Mouse (Mus musculus) liver, embryonic 11.5 days (tissue): Measurements from ENCODE around the gene Spag4. TPM values are rescaled to one million over a fixed set of nuclear protein-coding genes. Genes with fewer than 3 reads are reported as not detected.

Source experiments
- ATAC-seq: fragments of 200-750 bp; cut with Nextera tagmentation; replicated peaks from 2 replicates; pipeline ENCODE4 v1.8.0; 2017; ENCODE audit warnings: moderate number of reproducible peaks, mild to moderate bottlenecking, moderate TSS enrichment, moderate library complexity; ENCODE audit not compliant: low FRiP score
- DNase-seq: peaks from one replicate; pipeline ENCODE4 v3.0.0-alpha.2; 2017; ENCODE audit warnings: low spot score
- H3K27ac ChIP-seq: fragments of 300-500 bp; sonication (generic); 2 replicates; pipeline ENCODE4 v1.5.1; 2014; ENCODE audit warnings: mild to moderate bottlenecking, low read depth, low read length, control low read depth
- H3K27me3 ChIP-seq: fragments of 300-500 bp; sonication (generic); replicated peaks from 2 replicates; pipeline ENCODE4 v1.6.1; 2014; ENCODE audit warnings: low read length, mixed read lengths; ENCODE audit not compliant: control insufficient read depth, insufficient read depth
- H3K36me3 ChIP-seq: fragments of 300-500 bp; sonication (generic); 2 replicates; pipeline ENCODE4 v1.6.1; 2014; ENCODE audit warnings: mild to moderate bottlenecking, low read length, moderate library complexity, mixed read lengths; ENCODE audit not compliant: control insufficient read depth, insufficient read depth
- H3K4me1 ChIP-seq: fragments of 300-500 bp; sonication (generic); replicated peaks from 2 replicates; pipeline ENCODE4 v1.6.1; 2014; ENCODE audit warnings: low read length, mixed read lengths; ENCODE audit not compliant: control insufficient read depth, insufficient read depth
- H3K4me2 ChIP-seq: fragments of 300-500 bp; sonication (generic); 2 replicates; pipeline ENCODE4 v1.6.1; 2014; ENCODE audit warnings: mild to moderate bottlenecking, control low read depth, moderate library complexity
- H3K4me3 ChIP-seq: fragments of 300-500 bp; sonication (generic); 2 replicates; pipeline ENCODE4 v1.5.1; 2014; ENCODE audit warnings: low read depth, low read length, control low read depth
- H3K9ac ChIP-seq: fragments of 300-500 bp; sonication (generic); 2 replicates; pipeline ENCODE4 v1.6.1; 2014; ENCODE audit warnings: low read depth, low read length, control low read depth
- H3K9me3 ChIP-seq: fragments of 300-500 bp; sonication (generic); 2 replicates; pipeline ENCODE4 v1.6.1; 2016; ENCODE audit warnings: low read length, inconsistent platforms, mixed read lengths; ENCODE audit not compliant: control insufficient read depth
- WGBS: fragments of 180-500 bp; shearing (Covaris S2); extraction: QIAGEN DNeasy Blood & Tissue Kit; methylation state at CpG from one replicate; pipeline ENCODE4 v1.1.7; 2014; 5-methylcytosine and 5-hydroxymethylcytosine counted together
- polyA plus RNA-seq: library from polyadenylated mRNA; unstranded; fragments of >200 nt; fragmentation: Nextera tagmentation; extraction: Ambion mirVana; gene quantifications from 2 replicates; pipeline ENCODE4 v1.2.1, GENCODE M21; 2014

The Spag4 gene
- polyA plus RNA-seq, result 4.1 and 4.7 TPM in 2 replicates

- Histone ChIP-seq H3K4me2 (peak within 1 kb of the TSS; percentile 92), H3K4me1 (peaks cover 10% of the 10 kb centered on the region), H3K9ac (peak within 1 kb of the TSS; percentile 85), H3K27me3 (no peaks in the 10 kb centered on the region), H3K27ac (peak within 1 kb of the TSS; percentile 67), H3K9me3 (no peaks in the 10 kb centered on the region), H3K4me3 (peak within 1 kb of the TSS; percentile 75), H3K36me3 (peaks cover 6% of the 10 kb centered on the region)
- under 1% methylated on average over 81 of the region's 81 CpGs for WGBS
- DNase-seq (peak; percentile 92), ATAC-seq (peak; percentile 84)
These were observed at the start of gene Spag4 for GRCm38 (mm10) chr2:156065099-156066041. TSS of gene Spag4 (plus strand) at chr2:156065175.

DNA sequence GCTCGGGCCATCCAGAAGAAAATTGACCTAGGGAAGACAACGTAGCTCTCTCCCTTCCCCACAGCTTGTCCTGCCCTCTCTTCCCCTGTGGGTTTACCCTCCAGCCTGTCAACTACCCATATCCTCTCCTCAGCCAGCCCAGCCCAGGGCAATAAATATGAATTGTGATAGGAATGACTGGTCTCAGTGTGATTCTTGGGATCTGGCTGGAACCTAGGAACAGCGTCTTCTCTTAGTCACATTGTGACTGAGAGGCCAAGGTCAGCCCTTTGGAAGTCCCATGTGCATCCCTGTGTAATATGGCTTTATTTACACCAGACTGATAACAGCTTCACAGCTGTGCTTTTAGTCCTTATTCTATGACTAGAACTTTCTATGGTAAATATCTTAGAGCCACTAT lies 46.9 kb upstream of the Spag4 start:
- peaks cover 29% of the 10 kb centered on the region for H3K36me3 ChIP-seq
- no peaks in the 10 kb centered on the region for H3K27me3 ChIP-seq
- peaks cover 27% of the 10 kb centered on the region for H3K4me1 ChIP-seq
- DNase-seq (no peak), ATAC-seq (no peak)
- 91% methylated on average over 3 of the region's 3 CpGs for WGBS
- H3K9me3 ChIP-seq, result no peaks in the 10 kb centered on the region
- no peak overlapping the region for H3K9ac ChIP-seq
- H3K4me3 ChIP-seq, result no peak overlapping the region
- H3K4me2 ChIP-seq, result no peak overlapping the region
- no peak overlapping the region for H3K27ac ChIP-seq

- Histone ChIP-seq H3K27me3 (no peaks in the 10 kb centered on the region), H3K9ac (peak overlapping the region; percentile 31; the same call in 1 of the 2 replicates), H3K36me3 (peaks cover 15% of the 10 kb centered on the region), H3K9me3 (no peaks in the 10 kb centered on the region), H3K4me3 (no peak overlapping the region), H3K4me2 (0 out of 2 replicates have a peak overlapping the region, but pooled peaks have one; percentile 4), H3K27ac (peak overlapping the region; percentile 87), H3K4me1 (peaks cover 31% of the 10 kb centered on the region)
- ATAC-seq (peak; percentile 83), DNase-seq (no peak)
- WGBS, result 47% methylated on average over 8 of the region's 8 CpGs
These were observed 43.8 kb upstream of the Spag4 start for GRCm38 (mm10) chr2:156021219-156021618.

- H3K36me3 ChIP-seq, result peaks cover 13% of the 10 kb centered on the region
- H3K9me3 ChIP-seq, result no peaks in the 10 kb centered on the region
- H3K27me3 ChIP-seq, result no peaks in the 10 kb centered on the region
- peak overlapping the region; percentile 87 for H3K27ac ChIP-seq
- DNase-seq (no peak), ATAC-seq (peak; percentile 59)
- peak overlapping the region; percentile 31; the same call in 1 of the 2 replicates for H3K9ac ChIP-seq
- no peak overlapping the region for H3K4me2 ChIP-seq
- peaks cover 31% of the 10 kb centered on the region for H3K4me1 ChIP-seq
- 67% methylated on average over 2 of the region's 2 CpGs for WGBS
- H3K4me3 ChIP-seq, result no peak overlapping the region
These were observed 43.2 kb upstream of the Spag4 start for GRCm38 (mm10) chr2:156021765-156022164.

DNA sequence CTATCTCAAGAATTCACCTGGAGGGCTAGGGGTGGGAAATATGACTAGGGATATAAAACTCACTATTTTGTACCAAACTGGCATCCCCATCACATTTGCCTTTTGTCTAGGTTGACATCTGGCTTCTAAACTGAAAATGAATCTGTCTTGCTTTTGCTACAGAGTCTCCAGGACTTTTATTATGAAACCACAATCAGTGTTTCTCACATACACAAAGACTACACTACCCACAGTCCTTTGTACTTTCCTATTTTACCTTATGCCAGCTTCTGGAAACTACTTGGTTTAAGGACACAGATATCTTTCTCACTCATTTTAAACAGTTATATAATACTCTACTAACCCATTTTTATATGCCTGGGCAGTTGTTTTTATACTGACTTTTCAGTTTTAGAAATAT lies 39.5 kb upstream of the Spag4 start:
- Histone ChIP-seq H3K4me1 (peaks cover 25% of the 10 kb centered on the region), H3K4me3 (no peak overlapping the region), H3K4me2 (no peak overlapping the region), H3K36me3 (no peaks in the 10 kb centered on the region), H3K27ac (no peak overlapping the region), H3K9ac (no peak overlapping the region), H3K27me3 (no peaks in the 10 kb centered on the region), H3K9me3 (no peaks in the 10 kb centered on the region)
- ATAC-seq (no peak), DNase-seq (no peak)

- ATAC-seq, result no peak
These were observed 25.6 kb upstream of the Spag4 start for GRCm38 (mm10) chr2:156039390-156039789.

DNA sequence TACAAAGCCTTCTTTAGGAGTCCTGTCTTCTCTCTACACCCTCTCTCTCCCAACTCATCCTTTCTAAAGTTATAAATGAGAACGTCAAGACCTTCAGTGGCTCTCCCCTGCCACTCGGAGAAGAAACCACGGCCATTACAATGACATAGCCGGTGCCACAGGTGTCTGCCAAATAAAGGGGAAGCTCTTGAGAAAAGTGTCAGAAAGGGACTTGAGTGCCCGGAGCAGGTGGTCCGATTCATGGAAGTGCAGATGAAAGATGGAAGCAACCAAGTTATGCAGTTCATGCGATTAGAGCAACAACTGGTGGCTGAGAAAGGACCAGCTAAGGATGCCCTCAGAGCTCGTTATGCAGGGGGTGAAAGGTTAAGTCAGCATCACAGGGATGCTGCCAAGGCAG lies 22.1 kb upstream of the Spag4 start:
- Histone ChIP-seq H3K27ac (no peak overlapping the region), H3K27me3 (peaks cover 14% of the 10 kb centered on the region), H3K36me3 (no peaks in the 10 kb centered on the region), H3K9ac (no peak overlapping the region), H3K4me3 (no peak overlapping the region), H3K4me1 (no peaks in the 10 kb centered on the region), H3K9me3 (no peaks in the 10 kb centered on the region), H3K4me2 (no peak overlapping the region)
- 75% methylated on average over 8 of the region's 8 CpGs for WGBS
- DNase-seq (no peak), ATAC-seq (no peak)

More at GRCm38 (mm10) chr2:156039390-156039789, 25.6 kb upstream of the Spag4 start:
- Histone ChIP-seq H3K27me3 (no peaks in the 10 kb centered on the region), H3K36me3 (no peaks in the 10 kb centered on the region), H3K9me3 (no peaks in the 10 kb centered on the region), H3K4me1 (no peaks in the 10 kb centered on the region), H3K4me3 (no peak overlapping the region), H3K9ac (no peak overlapping the region), H3K4me2 (no peak overlapping the region), H3K27ac (no peak overlapping the region)
- WGBS, result 88% methylated on average over 3 of the region's 3 CpGs
- no peak for DNase-seq

- no peaks in the 10 kb centered on the region for H3K9me3 ChIP-seq
- H3K4me1 ChIP-seq, result no peaks in the 10 kb centered on the region
- H3K27ac ChIP-seq, result no peak overlapping the region
- no peak overlapping the region for H3K4me3 ChIP-seq
- H3K27me3 ChIP-seq, result peaks cover 20% of the 10 kb centered on the region
- DNase-seq (no peak), ATAC-seq (no peak)
- 9% methylated on average over 19 of the region's 19 CpGs for WGBS
- H3K4me2 ChIP-seq, result 0 out of 2 replicates have a peak overlapping the region, but pooled peaks have one; percentile 12
- no peaks in the 10 kb centered on the region for H3K36me3 ChIP-seq
- no peak overlapping the region for H3K9ac ChIP-seq
These were observed 17.0 kb upstream of the Spag4 start for GRCm38 (mm10) chr2:156047929-156048328.
